Mouse (Mus musculus): ENCODE results near the gene Med15. TPM values are rescaled to one million over a fixed set of nuclear protein-coding genes. Genes with fewer than 3 reads are reported as not detected.

The Med15 gene
- polyA plus RNA-seq, 1 experiment from 2014 or later: 47.5 TPM

DNA sequence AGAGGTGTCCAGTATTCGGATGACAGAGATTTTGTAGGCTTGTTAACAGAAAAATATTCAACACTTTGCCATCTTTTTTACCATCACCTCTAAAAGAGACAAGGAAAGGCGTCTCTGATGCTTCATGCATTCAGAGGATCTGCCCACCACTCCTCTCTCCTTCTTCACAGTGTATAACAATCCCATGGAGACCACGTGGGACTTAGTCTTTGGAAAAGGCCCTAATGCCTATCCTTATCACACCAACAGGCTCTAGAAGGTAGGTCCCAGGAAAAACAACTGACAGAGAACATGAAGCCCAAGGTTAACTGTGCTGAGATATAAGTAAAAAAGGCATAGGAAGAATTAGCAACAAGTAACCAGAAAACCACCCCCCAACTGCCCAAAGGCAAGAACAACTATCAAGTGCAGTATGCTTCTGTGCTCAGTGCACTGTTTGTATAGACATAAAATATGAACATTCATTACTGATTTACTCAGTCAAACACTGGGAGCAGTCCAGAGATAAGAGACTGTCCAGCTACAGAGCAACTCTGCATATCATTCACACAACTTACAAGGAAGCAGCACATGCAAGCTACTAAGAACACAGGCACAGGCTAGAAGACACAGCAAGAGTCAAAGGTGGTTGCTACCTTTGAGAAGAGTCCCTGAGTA is 32.2 kb downstream of the Med15 start:
- no peak overlapping the region for H3K9ac ChIP-seq (ENCODE audit: low read depth, low read length)
- H3K27me3 ChIP-seq (ENCODE audit: control insufficient read depth, insufficient read depth, low read depth, low read length): no peaks in the 10 kb centered on the region
- H3K4me2 ChIP-seq (ENCODE audit: low read length): no peak overlapping the region
- WGBS: 92% methylated on average over 3 of the region's 3 CpGs
- H3K4me3 ChIP-seq (ENCODE audit: low read depth, low read length): no peak overlapping the region
- H3K27ac ChIP-seq (ENCODE audit: low read length): no peak overlapping the region
- peaks cover 11% of the 10 kb centered on the region for H3K36me3 ChIP-seq (ENCODE audit: control insufficient read depth, insufficient read depth, low read length)
- no peaks in the 10 kb centered on the region for H3K4me1 ChIP-seq (ENCODE audit: control insufficient read depth, insufficient read depth, low read length)
- no peak for ATAC-seq
- H3K9me3 ChIP-seq (replicated peaks; ENCODE audit: control insufficient read depth, low read length, poor library complexity, severe bottlenecking): no peaks in the 10 kb centered on the region

DNA sequence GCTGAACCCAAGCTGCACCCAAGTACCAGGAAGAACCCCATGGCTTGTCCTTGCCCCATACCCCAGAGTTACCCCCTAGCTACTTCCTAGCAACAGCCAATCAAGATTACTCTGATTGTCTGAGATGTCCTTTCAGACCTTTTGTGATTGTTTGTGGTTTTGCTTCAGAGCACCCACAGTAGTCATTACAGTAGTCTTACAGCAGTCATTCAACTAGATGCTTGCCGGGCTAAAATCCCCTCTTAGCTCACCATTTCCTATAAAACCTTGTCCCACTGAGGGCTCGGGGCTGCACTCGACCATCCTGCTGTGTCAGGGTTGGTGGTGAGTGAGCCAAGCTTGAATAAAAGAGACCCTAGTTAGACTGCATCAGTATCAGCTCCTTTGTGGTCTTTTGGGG is 37.8 kb downstream of the Med15 start:
- H3K36me3 ChIP-seq (ENCODE audit: control insufficient read depth, insufficient read depth, low read length): peaks cover 14% of the 10 kb centered on the region
- H3K4me2 ChIP-seq (ENCODE audit: low read length): no peak overlapping the region
- H3K9ac ChIP-seq (ENCODE audit: low read depth, low read length): no peak overlapping the region
- no peak overlapping the region for H3K27ac ChIP-seq (ENCODE audit: low read length)
- H3K4me1 ChIP-seq (ENCODE audit: control insufficient read depth, insufficient read depth, low read length): no peaks in the 10 kb centered on the region
- no peaks in the 10 kb centered on the region for H3K9me3 ChIP-seq (replicated peaks; ENCODE audit: control insufficient read depth, low read length, poor library complexity, severe bottlenecking)
- no peak for ATAC-seq
- no peaks in the 10 kb centered on the region for H3K27me3 ChIP-seq (ENCODE audit: control insufficient read depth, insufficient read depth, low read depth, low read length)
- no peak overlapping the region for H3K4me3 ChIP-seq (ENCODE audit: low read depth, low read length)
- WGBS: 90% methylated on average over 3 of the region's 3 CpGs

DNA sequence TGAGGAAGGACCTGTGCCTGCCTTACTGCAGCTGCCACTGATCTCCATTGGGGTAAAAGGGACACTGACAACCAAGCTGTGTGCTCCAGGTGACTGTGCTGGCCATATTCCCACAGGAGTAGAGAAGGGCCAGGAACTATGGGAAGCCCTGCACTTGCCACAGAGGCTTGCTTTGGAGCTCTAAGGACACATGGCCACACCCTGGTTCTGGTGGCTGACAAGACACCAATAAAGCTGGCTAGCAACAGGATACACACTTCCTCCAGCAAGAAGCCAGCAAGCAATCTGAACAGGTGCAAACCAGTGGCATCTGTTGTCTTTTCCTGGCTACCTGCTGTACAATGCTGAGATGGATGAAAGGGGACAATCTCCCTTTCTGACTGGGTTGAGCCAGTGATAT is 62.8 kb downstream of the Med15 start:
- H3K4me1 ChIP-seq (ENCODE audit: control insufficient read depth, insufficient read depth, low read length): no peaks in the 10 kb centered on the region
- no peak overlapping the region for H3K9ac ChIP-seq (ENCODE audit: low read depth, low read length)
- H3K4me3 ChIP-seq (ENCODE audit: low read depth, low read length): no peak overlapping the region
- H3K9me3 ChIP-seq (replicated peaks; ENCODE audit: control insufficient read depth, low read length, poor library complexity, severe bottlenecking): no peaks in the 10 kb centered on the region
- H3K27ac ChIP-seq (ENCODE audit: low read length): no peak overlapping the region
- peaks cover 19% of the 10 kb centered on the region for H3K36me3 ChIP-seq (ENCODE audit: control insufficient read depth, insufficient read depth, low read length)
- H3K4me2 ChIP-seq (ENCODE audit: low read length): no peak overlapping the region
- no peaks in the 10 kb centered on the region for H3K27me3 ChIP-seq (ENCODE audit: control insufficient read depth, insufficient read depth, low read depth, low read length)
- ATAC-seq: no peak

DNA sequence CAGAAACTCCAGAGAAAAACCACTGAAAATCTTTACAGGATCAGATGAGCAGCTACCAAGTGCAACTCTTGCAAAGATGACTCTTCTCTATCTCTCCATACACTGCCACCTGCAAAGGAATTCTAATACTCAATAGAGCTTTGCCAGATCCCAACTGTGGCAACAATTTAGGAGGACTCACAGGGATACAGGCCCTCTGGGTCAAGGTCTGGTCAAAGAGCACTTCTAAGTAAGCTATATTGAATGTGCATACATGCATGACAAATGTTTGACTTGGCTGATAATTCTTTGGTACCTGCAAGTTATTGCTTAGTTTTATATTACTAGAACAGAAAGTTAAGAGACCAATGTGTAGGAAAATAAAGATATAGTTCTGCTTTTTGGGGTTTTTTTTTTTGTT is 67.1 kb downstream of the Med15 start:
- Histone ChIP-seq H3K27ac (ENCODE audit: low read length) (no peak overlapping the region), H3K4me3 (ENCODE audit: low read depth, low read length) (no peak overlapping the region), H3K4me2 (ENCODE audit: low read length) (no peak overlapping the region), H3K9me3 (replicated peaks; ENCODE audit: control insufficient read depth, low read length, poor library complexity, severe bottlenecking) (no peaks in the 10 kb centered on the region), H3K36me3 (ENCODE audit: control insufficient read depth, insufficient read depth, low read length) (peaks cover 13% of the 10 kb centered on the region), H3K27me3 (ENCODE audit: control insufficient read depth, insufficient read depth, low read depth, low read length) (no peaks in the 10 kb centered on the region), H3K4me1 (ENCODE audit: control insufficient read depth, insufficient read depth, low read length) (no peaks in the 10 kb centered on the region), H3K9ac (ENCODE audit: low read depth, low read length) (no peak overlapping the region)
- ATAC-seq: no peak

DNA sequence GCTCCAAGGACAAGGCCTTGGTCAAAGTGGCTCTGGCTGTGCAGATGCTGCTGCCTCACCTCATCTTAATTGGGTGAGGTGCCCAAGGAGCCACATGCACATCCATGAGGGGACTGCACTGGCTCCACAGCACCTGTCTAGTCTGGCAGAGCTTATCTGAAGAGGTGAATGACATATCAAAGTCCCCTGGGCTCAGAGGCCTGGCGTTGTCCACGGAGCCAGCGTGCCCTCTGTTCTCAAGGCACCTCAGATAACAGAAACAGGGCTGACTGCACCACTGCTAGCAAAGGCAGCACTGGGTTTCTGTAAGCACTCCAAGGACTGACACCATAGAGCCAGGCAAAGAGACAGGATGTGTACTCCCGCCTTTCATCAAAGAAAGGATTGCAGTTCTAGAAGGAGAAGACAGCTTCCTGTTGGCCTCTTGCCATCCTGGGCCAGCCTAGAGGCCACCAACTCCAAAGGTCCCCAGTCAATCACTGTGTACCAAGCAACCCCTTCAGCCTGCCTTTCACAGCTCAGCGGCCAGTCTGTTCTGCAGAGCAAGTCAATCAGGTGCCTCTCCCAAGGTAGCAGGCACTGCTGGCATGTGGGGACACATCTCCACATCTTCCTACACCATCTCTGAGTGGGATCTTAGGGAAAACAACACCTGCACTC is 76.3 kb downstream of the Med15 start:
- 93% methylated on average over 5 of the region's 5 CpGs for WGBS
- Histone ChIP-seq H3K27ac (ENCODE audit: low read length) (no peak overlapping the region), H3K27me3 (ENCODE audit: control insufficient read depth, insufficient read depth, low read depth, low read length) (no peaks in the 10 kb centered on the region), H3K9ac (ENCODE audit: low read depth, low read length) (no peak overlapping the region), H3K9me3 (replicated peaks; ENCODE audit: control insufficient read depth, low read length, poor library complexity, severe bottlenecking) (no peaks in the 10 kb centered on the region), H3K4me2 (ENCODE audit: low read length) (no peak overlapping the region), H3K36me3 (ENCODE audit: control insufficient read depth, insufficient read depth, low read length) (peaks cover 26% of the 10 kb centered on the region), H3K4me1 (ENCODE audit: control insufficient read depth, insufficient read depth, low read length) (no peaks in the 10 kb centered on the region), H3K4me3 (ENCODE audit: low read depth, low read length) (no peak overlapping the region)
- ATAC-seq: no peak

DNA sequence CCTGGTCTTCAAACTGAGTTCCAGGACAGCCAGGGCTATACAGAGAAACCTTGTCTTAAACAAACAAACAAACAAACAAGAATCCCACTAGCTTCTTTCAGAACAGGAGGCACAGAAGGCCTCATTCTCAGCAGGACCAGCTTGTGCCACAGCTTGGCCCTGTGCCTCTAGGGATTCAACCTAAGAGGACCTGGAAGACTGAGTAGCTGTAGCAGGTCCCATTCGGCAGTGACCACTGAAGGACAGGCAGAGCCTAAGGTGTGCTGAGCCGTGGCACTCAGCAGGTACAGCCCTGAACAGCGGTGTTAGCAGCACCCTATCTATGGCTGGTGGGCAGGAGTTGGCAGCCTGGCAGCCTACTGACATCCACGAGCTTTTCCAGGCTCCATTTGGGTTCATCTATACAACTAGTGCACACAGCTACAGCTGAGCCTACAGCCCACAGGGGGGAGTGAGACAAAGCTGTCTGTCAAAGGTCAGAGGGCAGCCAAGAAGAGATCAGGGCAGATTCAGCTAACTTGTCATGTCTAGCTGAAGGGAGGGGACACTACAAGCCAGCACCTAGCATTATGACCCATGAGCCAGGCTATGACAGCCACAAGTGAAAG is 78.4 kb downstream of the Med15 start:
- H3K4me3 ChIP-seq (ENCODE audit: low read depth, low read length): no peak overlapping the region
- no peak overlapping the region for H3K4me2 ChIP-seq (ENCODE audit: low read length)
- H3K9ac ChIP-seq (ENCODE audit: low read depth, low read length): no peak overlapping the region
- no peaks in the 10 kb centered on the region for H3K9me3 ChIP-seq (replicated peaks; ENCODE audit: control insufficient read depth, low read length, poor library complexity, severe bottlenecking)
- H3K27me3 ChIP-seq (ENCODE audit: control insufficient read depth, insufficient read depth, low read depth, low read length): no peaks in the 10 kb centered on the region
- no peak for ATAC-seq
- H3K27ac ChIP-seq (ENCODE audit: low read length): no peak overlapping the region
- no peaks in the 10 kb centered on the region for H3K4me1 ChIP-seq (ENCODE audit: control insufficient read depth, insufficient read depth, low read length)
- H3K36me3 ChIP-seq (ENCODE audit: control insufficient read depth, insufficient read depth, low read length): peaks cover 27% of the 10 kb centered on the region
- 94% methylated on average over 4 of the region's 4 CpGs for WGBS

DNA sequence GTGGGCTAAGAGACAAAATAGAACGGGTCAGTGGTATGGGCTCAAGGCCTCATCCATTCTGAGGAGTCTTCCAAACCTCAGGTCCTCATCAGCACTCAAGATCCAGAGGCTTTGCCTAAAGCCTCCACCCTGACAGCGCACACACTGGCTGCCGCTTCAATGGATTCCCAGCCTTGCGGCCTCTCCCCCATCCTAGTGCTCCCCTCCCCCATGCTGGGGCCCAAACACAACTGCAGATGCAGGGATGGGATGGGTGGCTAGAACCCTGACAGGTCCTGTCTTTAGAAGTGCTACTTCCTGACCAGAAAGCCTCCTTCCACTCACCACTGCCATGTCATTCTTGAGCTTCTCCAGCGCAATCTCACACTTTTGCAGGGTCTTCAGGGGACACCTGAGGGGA is 79.1 kb downstream of the Med15 start:
- Histone ChIP-seq H3K9ac (ENCODE audit: low read depth, low read length) (no peak overlapping the region), H3K27me3 (ENCODE audit: control insufficient read depth, insufficient read depth, low read depth, low read length) (no peaks in the 10 kb centered on the region), H3K4me1 (ENCODE audit: control insufficient read depth, insufficient read depth, low read length) (no peaks in the 10 kb centered on the region), H3K9me3 (replicated peaks; ENCODE audit: control insufficient read depth, low read length, poor library complexity, severe bottlenecking) (no peaks in the 10 kb centered on the region), H3K27ac (ENCODE audit: low read length) (no peak overlapping the region), H3K4me3 (ENCODE audit: low read depth, low read length) (no peak overlapping the region), H3K36me3 (ENCODE audit: control insufficient read depth, insufficient read depth, low read length) (peaks cover 26% of the 10 kb centered on the region), H3K4me2 (ENCODE audit: low read length) (no peak overlapping the region)
- ATAC-seq: no peak
- WGBS: 95% methylated on average over 5 of the region's 5 CpGs

DNA sequence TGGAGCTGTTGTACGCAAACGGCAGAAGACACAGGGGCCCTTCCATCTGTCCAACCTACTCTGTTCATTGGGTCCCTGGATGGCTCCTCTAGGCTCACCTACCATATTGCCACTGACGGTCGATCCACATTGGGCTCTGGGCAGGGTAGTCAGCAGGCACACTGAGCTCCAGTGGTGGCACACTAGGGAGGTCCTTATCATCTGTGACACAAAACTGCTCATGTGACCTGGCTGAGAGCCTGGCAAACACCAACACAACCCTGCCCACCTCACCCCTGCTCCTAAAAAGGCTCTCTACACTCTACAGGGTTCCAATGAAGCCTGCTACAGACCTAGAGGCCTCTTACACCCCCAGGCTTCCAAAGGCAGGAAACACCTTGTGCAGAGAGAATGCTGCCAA is 80.1 kb downstream of the Med15 start:
- Histone ChIP-seq H3K27me3 (ENCODE audit: control insufficient read depth, insufficient read depth, low read depth, low read length) (no peaks in the 10 kb centered on the region), H3K4me2 (ENCODE audit: low read length) (no peak overlapping the region), H3K4me3 (ENCODE audit: low read depth, low read length) (no peak overlapping the region), H3K27ac (ENCODE audit: low read length) (no peak overlapping the region), H3K36me3 (ENCODE audit: control insufficient read depth, insufficient read depth, low read length) (peaks cover 29% of the 10 kb centered on the region), H3K4me1 (ENCODE audit: control insufficient read depth, insufficient read depth, low read length) (no peaks in the 10 kb centered on the region), H3K9me3 (replicated peaks; ENCODE audit: control insufficient read depth, low read length, poor library complexity, severe bottlenecking) (no peaks in the 10 kb centered on the region), H3K9ac (ENCODE audit: low read depth, low read length) (no peak overlapping the region)
- 96% methylated on average over 4 of the region's 4 CpGs for WGBS
- ATAC-seq: no peak

DNA sequence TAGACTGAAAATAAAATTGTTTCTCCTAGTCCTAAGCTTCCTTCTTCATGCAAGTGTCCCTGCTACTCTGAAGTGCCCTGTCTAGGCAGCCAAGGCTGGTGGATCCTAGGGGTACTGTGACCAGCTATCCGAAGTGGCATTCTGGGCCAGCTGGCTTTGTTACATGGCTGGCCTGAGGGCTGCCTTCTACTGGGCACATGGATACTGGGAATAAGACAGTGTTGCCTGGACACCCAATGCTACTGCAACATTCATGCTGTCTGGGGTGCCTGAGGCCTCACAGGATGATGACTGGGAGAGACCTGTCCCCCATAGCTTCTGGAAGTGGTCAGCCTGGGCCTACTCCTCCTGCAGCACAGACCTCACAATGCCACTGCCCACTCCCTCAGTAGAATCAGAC is 82.0 kb downstream of the Med15 start:
- H3K36me3 ChIP-seq (ENCODE audit: control insufficient read depth, insufficient read depth, low read length): peaks cover 29% of the 10 kb centered on the region
- H3K9ac ChIP-seq (ENCODE audit: low read depth, low read length): no peak overlapping the region
- no peaks in the 10 kb centered on the region for H3K9me3 ChIP-seq (replicated peaks; ENCODE audit: control insufficient read depth, low read length, poor library complexity, severe bottlenecking)
- H3K27ac ChIP-seq (ENCODE audit: low read length): no peak overlapping the region
- H3K4me1 ChIP-seq (ENCODE audit: control insufficient read depth, insufficient read depth, low read length): peaks cover 8% of the 10 kb centered on the region
- no peak overlapping the region for H3K4me3 ChIP-seq (ENCODE audit: low read depth, low read length)
- ATAC-seq: no peak
- H3K27me3 ChIP-seq (ENCODE audit: control insufficient read depth, insufficient read depth, low read depth, low read length): no peaks in the 10 kb centered on the region
- WGBS: 90% methylated on average over 1 of the region's 1 CpGs
- H3K4me2 ChIP-seq (ENCODE audit: low read length): no peak overlapping the region
